Mouse (Mus musculus) neural tube, embryonic 11.5 days (tissue): ENCODE measurements around the gene Fbxl20. TPM values are rescaled to one million over a fixed set of nuclear protein-coding genes. Genes with fewer than 3 reads are reported as not detected.

Experiments used
- ATAC-seq: fragments of 200-750 bp; cut with Nextera tagmentation; 2 replicates; pipeline ENCODE4 v1.8.0; 2017; ENCODE audit warnings: moderate number of reproducible peaks, mild to moderate bottlenecking, moderate TSS enrichment, moderate library complexity; ENCODE audit not compliant: insufficient read depth, low FRiP score, low TSS enrichment
- DNase-seq: peaks from one replicate; pipeline ENCODE4 v3.0.0-alpha.2; 2015; ENCODE audit warnings: low spot score
- H3K27ac ChIP-seq: fragments of 300-500 bp; sonication (generic); 2 replicates; pipeline ENCODE4 v1.5.1; 2014; ENCODE audit warnings: low read depth, mild to moderate bottlenecking, low read length
- H3K27me3 ChIP-seq: fragments of 300-500 bp; sonication (generic); 2 replicates; pipeline ENCODE4 v1.6.1; 2014; ENCODE audit warnings: mild to moderate bottlenecking, low read length, mixed read lengths; ENCODE audit not compliant: control insufficient read depth, insufficient read depth
- H3K36me3 ChIP-seq: fragments of 300-500 bp; sonication (generic); 2 replicates; pipeline ENCODE4 v1.6.1; 2014; ENCODE audit warnings: mild to moderate bottlenecking, low read length, moderate library complexity, mixed read lengths; ENCODE audit not compliant: control insufficient read depth, insufficient read depth
- H3K4me1 ChIP-seq: fragments of 300-500 bp; sonication (generic); 2 replicates; pipeline ENCODE4 v1.6.1; 2014; ENCODE audit warnings: low read length, mixed read lengths; ENCODE audit not compliant: control insufficient read depth, insufficient read depth
- H3K4me2 ChIP-seq: fragments of 300-500 bp; sonication (generic); 2 replicates; pipeline ENCODE4 v1.6.1; 2014; ENCODE audit warnings: low read depth, mild to moderate bottlenecking, moderate library complexity
- H3K4me3 ChIP-seq: fragments of 300-500 bp; sonication (generic); 2 replicates; pipeline ENCODE4 v1.5.1; 2014; ENCODE audit warnings: low read depth, low read length
- H3K9ac ChIP-seq: fragments of 300-500 bp; sonication (generic); 2 replicates; pipeline ENCODE4 v1.6.1; 2014; ENCODE audit warnings: mild to moderate bottlenecking, low read length
- H3K9me3 ChIP-seq: fragments of 300-500 bp; sonication (generic); 2 replicates; pipeline ENCODE4 v1.6.1; 2016; ENCODE audit warnings: low read length; ENCODE audit not compliant: control insufficient read depth
- WGBS: fragments of 180-500 bp; shearing (Covaris S2); extraction: QIAGEN DNeasy Blood & Tissue Kit; methylation state at CpG from one replicate; pipeline ENCODE4 v1.1.7; 2014; 5-methylcytosine and 5-hydroxymethylcytosine counted together
- polyA plus RNA-seq: library from polyadenylated mRNA; unstranded; fragments of >200 nt; fragmentation: Nextera tagmentation; extraction: Ambion mirVana; gene quantifications from 2 replicates; pipeline ENCODE4 v1.2.1, GENCODE M21; 2014

The Fbxl20 gene
- polyA plus RNA-seq, 1 experiment from 2014 or later = 24.1 TPM

DNA sequence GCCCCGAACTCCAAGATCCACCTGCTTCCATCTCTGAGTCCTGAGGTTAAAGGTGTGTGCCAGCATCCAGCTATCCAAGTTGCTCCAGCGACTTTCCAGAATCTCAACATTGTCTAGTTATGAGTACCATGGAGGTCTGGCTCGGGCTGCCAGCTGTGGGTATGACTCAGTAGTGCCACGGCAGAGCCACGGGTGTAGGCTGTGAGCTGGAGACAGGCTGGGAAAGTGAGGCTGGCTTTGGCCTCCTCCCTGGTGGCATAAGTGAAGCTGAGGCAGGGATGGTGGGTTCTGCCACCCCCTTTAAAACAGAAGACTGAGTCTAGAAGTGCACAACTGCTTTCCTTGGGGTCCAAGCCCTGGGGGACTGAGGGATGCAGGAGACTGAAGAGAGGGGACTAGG, 116.1 kb downstream of the Fbxl20 start:
- peaks cover 2% of the 10 kb centered on the region; the same call in 1 of the 2 replicates for H3K27me3 ChIP-seq
- peaks cover 10% of the 10 kb centered on the region for H3K36me3 ChIP-seq
- WGBS = 88% methylated on average over 5 of the region's 5 CpGs
- no peak overlapping the region for H3K4me2 ChIP-seq
- H3K4me1 ChIP-seq = peaks cover 17% of the 10 kb centered on the region
- no peak overlapping the region for H3K4me3 ChIP-seq
- ATAC-seq = no peak
- no peak overlapping the region for H3K27ac ChIP-seq
- H3K9me3 ChIP-seq = no peaks in the 10 kb centered on the region
- DNase-seq = no peak
- no peak overlapping the region for H3K9ac ChIP-seq

Other genes with a start within 250 kb of the Fbxl20 start
- gene Plxdc1, start 164.0 kb downstream of the Fbxl20 start, polyA plus RNA-seq = 0.24 TPM in 1 of 2 replicates, not detected in the other
- 10.6 and 14.1 TPM in 2 replicates for gene Arl5c, start 154.2 kb downstream of the Fbxl20 start, polyA plus RNA-seq
- gene Cacnb1, start 127.4 kb downstream of the Fbxl20 start, polyA plus RNA-seq = 15.2 and 15.8 TPM in 2 replicates
- gene Rpl19, start 123.7 kb downstream of the Fbxl20 start, polyA plus RNA-seq = 926 and 968 TPM in 2 replicates
- 6.6 and 6.8 TPM in 2 replicates for gene Stac2, start 96.9 kb downstream of the Fbxl20 start, polyA plus RNA-seq
- 74.6 and 75.3 TPM in 2 replicates for gene Med1, start 42.9 kb upstream of the Fbxl20 start, polyA plus RNA-seq
- gene Cdk12, start 52.7 kb upstream of the Fbxl20 start, polyA plus RNA-seq = 13.1 TPM in 2 replicates
- gene Neurod2, start 179.2 kb upstream of the Fbxl20 start, polyA plus RNA-seq = 1.2 TPM in 2 replicates
- gene Ppp1r1b, start 198.0 kb upstream of the Fbxl20 start, polyA plus RNA-seq = 0.15 TPM in 1 of 2 replicates, not detected in the other
- 39.7 and 45.6 TPM in 2 replicates for gene Stard3, start 208.0 kb upstream of the Fbxl20 start, polyA plus RNA-seq
- gene Tcap, start 233.4 kb upstream of the Fbxl20 start, polyA plus RNA-seq = 3.1 and 3.9 TPM in 2 replicates
- 0.40 and 0.91 TPM in 2 replicates for gene Pnmt, start 236.0 kb upstream of the Fbxl20 start, polyA plus RNA-seq